Mouse (Mus musculus): ENCODE data around the gene Cd68.
A peak's percentile ranks its signal among the peaks of the same experiment; 100 is the strongest.
"Not testable (repeated sequence)": the region's sequence is repeated elsewhere in the genome, so short reads cannot be mapped to it uniquely, and the experiment has no call there.

The Cd68 gene

DNA sequence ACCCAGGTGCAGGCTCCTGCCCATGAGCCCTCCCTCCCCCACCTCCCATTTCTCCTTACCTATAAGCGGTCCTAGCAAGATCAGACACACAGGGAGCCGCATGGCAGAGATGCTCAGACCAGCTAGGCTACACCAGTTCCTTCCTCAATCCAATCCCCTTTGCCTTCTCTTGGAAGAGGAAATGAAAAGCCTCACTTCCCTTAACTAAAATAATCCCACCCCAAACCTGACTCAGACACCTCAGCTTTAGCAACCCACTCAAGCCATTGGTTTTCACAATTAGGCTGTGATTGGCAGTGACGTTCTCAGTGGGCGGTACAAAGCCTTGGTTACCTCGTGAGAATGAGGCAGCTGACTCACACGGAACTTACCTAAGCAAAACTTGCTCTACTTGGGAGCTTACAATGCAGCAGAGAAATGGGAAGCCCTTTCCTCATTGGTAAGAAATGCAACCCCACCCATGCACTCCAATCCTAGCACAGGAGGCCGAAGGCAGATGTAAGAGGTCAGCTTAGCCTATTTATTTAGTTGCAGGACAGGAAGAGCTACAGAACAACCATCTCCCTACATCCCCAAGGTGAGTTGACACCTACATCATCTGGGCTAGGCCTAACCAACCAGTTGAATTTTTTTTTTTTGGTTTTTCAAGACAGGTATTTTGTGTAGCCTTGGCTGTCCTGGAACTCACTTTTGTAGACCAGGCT, at the start of gene Cd68:
Gene Cd68, minus strand, starts transcription at position 193 of the 704 bp plus-strand sequence.
- DNase-seq (ENCODE audit: low spot score in 2 of 2) = peak; percentile 67 to 74

DNA sequence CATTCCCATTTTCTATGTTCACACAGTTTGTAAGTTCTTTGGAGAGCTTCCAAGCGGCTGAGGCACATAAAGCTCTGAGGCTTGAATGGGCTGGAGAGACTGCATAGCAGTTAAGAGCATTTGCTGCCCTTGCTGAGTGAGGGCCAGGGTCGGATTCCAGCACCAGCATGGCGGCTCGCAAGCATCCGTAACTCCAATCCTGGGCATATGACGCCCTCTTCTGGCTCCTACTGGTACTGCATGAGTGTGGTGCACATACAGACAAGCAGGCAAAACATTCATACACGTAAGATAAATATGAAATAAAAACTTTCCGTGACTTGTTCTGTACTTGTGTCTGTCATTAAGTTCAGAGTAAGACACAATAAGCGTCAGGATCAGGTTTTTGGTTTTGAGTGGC, 49.5 kb upstream of the Cd68 start:
- peak in 1 of 2 experiments; percentile 38 for DNase-seq (ENCODE audit: low spot score in 2 of 2)

DNA sequence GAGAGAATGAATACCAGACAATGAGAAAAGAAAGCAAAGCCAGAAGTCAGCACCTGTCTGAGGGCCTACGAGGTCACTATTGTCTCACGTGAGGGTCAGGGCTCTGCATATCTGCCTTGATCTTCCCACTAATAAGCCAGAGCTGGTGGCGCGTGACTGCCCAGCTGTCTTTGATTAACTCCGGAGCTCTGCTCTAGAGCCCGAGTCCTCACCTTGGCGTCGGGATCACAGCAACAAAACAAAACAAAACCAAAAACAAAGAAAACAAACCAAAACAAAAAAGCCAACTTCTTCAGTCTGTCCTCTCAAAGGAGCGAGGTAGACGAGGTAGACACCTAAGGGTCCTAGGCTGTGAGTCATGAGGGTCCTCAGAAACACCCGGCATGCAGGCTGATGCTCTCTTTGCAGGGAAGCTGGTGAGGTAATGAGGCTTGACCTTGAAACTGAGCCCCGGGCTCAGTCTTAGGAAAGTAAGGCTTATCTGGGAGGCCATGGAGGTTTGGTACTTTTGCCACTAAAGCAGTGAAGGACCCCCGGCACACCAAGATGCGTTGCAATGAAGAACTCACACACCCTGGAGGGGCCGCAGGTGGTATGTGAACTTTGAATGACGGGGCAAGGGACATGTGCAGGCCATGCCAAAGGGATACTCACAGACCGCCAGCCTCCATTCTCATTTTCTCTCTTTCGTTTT, 48.8 kb upstream of the Cd68 start:
- no peak for DNase-seq (ENCODE audit: low spot score in 2 of 2)

DNA sequence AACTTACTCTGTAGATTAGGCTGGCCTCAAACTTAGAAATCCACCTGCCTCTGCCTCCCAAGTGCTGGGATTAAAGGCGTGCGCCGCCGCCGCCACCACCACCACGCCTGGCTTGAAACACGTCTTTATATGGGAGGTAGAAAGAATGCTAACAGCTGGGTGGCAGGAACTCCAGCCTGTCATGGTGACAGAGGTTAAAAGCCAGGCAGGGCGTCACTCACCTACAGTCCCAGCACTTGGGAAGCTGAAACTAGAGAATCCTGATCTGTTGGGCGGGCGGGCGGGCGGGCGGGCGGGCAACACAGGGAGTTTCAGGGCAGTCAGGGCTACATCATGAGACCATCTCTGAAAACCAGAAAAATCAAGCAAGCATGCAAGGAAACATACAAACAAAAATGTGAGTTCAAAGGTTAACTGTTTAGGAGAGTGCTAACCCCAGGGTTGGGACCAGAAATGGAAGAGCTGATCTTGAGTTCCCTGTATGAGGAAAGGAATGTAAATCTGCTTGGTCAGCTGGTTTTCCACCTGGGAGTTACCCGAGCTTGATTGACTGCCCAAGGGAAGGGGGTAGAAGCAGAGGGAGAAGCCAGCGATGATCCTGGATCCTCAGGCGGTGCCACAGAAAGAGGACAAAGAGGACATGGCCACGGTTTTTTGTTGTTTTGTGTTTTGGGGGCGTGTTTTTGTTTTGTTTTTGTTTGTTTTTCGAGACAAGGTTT, 47.2 kb upstream of the Cd68 start:
- DNase-seq (ENCODE audit: low spot score in 2 of 2) = no peak

DNA sequence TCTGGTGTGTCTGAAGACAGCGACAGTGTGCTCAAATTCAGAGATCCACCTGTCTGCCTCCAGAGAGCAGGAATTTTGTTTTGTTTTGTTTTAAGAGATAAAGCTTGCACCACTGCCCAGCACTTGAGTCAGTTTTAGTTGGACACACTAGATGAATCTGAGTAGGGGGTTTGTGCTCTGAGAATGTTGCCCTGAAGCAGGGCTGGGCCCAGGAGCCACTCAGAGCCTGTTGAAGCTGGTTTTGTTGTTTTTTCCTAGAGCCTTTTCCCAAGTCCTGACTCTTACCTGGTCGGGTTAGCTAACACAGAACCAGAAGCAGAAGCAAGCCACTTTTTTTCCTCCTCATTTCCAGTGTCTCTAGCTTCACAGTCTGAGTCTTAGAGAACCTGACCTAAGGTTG, 45.1 kb upstream of the Cd68 start:
- no peak for DNase-seq (ENCODE audit: low spot score in 2 of 2)

DNA sequence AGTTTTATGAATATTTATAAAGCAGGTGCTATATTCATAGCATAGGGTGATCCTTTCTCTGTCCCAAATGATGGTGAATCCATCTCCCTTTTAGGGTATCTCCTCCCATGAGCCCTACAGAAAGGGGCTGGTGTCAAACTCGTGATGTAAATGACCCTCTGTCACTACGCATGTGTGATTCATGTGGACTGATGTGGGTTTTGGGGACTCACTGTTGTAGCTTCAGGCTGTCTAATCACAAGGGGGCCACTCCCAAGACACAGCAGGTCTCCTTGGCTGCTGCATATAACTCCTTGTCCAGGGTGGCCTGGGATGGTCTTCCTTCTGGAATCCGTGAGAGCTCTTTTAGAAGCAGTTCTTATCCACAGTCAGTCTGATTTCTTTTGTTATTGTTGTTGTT, 44.5 kb upstream of the Cd68 start:
- DNase-seq (ENCODE audit: low spot score in 2 of 2) = no peak

DNA sequence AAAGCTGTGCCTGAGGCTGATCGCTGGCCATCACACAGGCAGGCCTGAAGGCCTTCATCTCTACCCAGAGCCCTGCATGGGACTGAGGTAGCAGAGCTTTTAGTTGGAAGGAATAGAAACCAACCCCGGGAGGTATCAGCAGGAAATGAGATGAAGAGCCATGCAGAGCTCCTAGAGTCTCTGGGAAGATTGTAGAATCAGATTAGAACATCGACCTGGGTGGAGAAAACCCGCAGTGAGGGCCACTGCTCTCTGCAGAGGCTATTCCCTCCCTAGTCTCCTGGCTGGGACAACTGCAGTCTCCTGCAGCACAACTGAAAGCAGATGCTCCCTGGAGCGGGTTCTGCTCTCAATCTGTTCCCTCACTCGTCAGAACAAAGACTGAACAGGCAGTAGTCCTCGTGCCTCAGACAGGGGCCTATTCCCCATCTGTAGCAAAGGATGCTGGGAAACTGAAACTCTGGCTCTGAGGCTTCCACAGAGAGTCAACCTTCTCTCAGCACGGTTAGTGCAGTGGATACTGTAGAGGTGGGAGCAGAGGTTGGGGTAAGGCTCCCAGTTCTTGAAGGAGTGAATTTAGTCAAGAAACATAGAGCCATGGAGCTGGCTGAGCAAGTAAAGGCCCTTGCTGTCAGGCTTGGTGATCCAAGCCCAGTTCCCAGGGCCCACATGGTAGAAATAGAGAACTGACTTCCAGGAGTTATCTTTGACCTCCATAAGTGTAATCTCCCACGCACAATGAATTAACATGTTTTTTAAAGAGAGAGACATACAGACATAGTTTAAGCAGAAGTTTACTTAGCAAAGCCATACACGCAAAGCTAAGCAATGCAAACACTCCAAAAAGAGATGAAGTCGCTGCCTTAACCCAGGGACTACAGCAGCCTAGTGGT, 43.8 kb upstream of the Cd68 start:
- no peak for DNase-seq (ENCODE audit: low spot score in 2 of 2)

DNA sequence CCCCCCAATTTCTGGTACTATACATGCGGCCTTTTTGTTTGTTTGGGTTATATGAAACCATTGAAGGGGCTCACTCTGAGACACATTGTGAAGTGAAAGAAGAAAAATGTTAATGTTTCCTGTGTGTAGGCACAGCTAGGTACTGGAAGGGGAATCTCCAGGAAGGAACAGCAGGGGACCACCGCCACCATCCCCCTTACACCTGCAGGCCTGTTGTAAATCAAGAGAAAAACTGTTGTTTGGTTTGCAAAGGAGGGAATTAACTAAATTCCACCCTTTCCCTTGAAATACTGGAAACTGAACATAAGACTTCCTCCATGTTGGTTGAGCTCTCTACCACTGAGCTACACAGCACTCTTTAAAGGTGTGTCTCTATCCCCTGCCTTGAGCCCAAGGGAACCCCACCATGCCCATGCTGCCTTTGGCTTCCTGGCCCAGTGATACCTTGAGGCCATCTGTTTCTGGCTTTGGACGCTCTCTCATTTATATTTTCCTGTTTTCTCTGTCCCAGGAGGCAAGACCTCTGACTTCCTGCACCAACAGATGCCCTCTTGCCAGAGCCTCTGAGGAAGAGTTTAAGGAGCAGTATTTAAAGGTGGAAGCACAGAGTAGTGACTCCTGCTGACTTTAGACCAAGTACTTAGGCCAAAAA, 42.8 kb upstream of the Cd68 start:
- DNase-seq (ENCODE audit: low spot score in 2 of 2) = no peak

DNA sequence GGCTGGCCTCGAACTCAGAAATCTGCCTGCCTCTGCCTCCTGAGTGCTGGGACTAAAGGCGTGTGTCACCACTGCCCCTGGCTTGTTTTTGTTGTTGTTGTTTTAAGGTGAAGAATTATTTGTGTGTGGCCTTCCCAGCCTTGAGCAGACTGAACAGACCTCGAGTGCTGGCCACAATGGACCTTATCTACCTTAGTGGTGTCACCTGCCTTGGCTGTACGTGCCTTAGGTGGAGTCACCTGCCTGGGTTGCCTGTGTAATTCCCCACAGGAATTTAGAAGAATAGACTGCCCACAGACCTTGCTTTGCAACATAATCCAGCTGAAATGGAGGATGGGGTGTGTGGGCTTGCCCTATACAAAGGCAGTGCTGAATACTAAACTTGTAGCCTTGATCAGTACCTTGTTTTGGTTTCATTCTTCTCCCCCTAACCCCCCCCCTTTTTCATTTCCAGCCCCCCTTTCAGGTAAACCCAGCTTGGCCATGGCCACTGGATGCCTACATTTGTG, 42.0 kb upstream of the Cd68 start:
- DNase-seq (ENCODE audit: low spot score in 2 of 2) = no peak

DNA sequence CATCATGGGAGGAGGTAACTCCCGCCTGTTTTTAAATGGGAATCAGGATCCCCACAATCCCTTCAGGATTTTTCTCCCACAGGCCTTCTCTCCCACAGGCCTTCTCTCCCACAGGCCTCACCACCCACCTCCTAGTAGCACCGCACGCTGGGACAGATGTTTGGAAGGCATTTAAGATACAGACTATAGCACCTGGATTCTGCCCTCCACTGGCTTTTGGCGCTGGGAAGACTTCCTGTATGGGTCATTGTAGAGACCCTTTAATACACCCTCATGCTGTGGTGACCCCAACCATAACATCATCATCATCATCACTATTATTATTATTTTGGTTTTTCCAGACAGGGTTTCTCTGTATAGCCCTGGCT, 41.5 kb upstream of the Cd68 start:
- no peak for DNase-seq (ENCODE audit: low spot score in 2 of 2)

DNA sequence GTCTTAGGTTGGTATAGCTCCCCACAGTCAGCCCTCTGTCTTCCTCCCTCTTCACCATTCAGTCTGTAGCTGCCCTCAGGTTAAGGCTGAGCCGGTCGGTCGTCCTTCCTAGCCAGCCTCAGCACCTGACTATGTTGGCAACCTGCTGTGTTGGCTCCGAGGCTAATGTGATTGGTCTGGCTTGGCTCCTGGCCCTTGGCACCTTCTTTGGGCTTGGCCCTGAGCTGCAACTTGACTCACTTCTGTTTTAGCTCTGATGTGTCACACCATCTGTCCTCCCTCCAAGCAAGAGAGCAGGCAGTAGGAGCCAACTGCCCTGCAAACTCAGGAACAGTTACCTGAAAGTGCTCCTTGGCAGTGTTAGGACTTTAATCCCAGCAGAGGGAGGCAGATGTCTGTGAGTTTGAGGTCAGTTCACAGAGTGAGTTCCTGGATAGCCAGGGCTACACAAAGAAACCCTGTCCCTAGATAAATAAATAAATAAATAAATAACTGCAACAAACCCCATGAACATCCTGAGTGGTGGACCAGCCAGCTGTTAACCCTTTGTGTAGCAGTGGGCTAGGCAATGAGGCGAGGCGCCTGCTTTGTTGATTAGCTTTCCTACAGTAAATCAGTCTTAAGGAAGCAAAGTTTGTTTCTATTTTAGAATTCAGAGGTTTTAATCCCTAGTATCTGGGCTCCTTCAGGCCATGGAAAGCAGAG, 41.0 kb upstream of the Cd68 start:
- no peak for DNase-seq (ENCODE audit: low spot score in 2 of 2)

DNA sequence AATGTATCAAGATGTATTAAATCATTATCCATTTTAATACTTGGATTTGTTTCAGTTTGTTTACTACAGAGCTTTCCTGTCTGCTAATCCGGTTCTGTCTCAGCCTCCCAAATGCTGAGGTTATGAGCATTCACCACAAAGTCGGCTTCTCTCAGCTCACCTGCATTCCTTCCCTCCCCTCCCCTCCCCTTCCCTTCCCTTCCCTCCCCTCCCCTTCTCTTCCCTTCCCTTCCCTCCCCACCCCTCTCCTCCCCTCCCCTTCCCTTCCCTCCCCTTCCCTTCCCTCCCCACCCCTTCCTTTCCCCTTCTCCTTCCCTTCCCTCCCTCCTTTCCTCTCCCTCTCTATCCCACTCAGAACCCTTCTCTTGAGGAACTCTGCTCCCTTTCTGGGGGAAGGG, 38.7 kb upstream of the Cd68 start:
- DNase-seq (ENCODE audit: low spot score in 2 of 2) = no peak

DNA sequence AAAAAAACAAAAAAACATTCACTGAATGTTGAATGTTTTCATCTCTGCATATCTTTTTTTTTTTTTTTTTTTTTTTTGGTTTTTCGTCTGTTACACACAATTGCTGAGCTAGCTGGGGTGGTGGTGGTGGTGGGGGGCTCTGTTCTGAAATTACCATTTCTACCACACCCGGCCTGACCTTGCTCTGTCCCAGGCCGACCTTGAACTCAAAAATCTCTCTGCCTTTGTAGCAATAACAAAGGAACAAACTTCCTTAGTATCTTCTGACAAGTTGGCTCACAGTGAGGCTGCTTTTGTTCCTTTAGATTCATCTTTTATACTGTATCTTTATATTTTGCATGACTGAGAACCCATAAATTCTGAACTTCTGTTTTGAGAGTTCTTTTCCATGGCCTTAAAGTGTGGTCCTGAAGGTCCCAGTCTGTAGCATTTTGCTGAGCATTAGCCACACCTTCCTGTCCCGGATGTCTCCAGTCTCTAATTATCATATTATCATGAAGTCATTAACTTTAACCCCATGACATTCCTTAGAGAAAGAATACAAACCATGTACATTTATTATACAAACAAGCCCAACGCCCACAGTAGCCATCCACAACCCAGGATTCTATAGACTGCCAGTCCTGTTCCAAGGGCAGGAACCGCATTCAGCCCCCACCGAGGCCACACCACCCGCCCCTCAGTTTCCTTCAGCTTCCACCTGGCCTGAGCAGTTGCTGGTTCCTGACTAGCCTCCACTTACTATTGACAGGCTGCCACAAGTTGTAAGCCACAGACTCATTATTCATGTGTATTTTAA, 38.1 kb upstream of the Cd68 start:
- DNase-seq (ENCODE audit: low spot score in 2 of 2) = no peak

DNA sequence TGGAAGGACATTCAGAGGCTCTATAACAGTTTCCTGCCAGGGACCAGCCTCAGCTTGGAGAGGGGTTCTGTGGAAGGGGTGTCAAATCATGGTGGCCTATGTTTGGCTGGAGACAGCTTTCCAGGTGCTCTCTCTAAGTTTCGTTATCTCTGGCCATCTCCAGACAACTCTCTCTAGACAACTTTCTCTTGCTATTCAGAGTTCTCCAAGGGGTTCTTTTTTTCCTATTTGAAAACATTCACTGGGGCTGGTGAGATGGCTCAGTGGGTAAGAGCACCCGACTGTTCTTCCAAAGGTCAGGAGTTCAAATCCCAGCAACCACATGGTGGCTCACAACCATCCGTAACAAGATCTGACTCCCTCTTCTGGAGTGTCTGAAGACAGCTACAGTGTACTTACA, 37.4 kb upstream of the Cd68 start:
- not testable (repeated sequence) for DNase-seq (ENCODE audit: low spot score in 2 of 2)

DNA sequence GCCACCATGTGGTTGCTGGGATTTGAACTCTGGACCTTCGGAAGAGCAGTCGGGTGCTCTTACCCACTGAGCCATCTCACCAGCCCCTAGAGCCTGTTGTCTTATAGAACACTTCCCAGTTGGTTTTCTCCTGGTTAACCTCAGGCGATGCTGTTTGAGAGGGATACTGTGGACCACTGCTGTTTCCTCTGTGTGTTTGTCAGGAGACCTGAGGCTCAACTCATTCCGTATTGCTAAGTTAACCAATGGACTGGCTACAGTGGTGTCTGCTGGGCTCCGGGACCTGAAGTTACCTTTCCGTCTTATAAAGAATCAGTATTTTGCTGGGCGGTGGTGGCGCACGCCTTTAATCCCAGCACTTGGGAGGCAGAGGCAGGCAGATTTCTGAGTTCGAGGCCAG, 36.9 kb upstream of the Cd68 start:
- DNase-seq (ENCODE audit: low spot score in 2 of 2) = not testable (repeated sequence)

DNA sequence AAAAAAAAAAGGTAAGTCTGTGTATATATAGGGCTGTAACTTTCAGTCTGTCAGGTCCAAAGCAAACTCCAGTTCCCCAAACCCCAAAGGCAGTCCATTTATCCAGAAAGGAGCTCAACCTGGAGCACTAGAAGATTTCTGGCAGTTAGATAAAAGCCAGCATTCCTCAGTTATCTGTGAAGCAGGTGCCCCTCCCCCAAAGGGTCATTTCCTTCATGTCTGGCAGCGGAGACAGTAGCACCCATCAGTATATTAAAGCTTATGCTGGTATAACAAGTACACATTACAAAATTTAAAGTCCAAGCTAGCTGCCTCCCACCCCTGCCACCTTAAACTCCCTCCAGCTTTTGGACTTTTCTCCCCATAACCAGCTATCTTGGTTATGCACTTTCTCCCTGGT, 33.6 kb upstream of the Cd68 start:
- no peak for DNase-seq (ENCODE audit: low spot score in 2 of 2)

DNA sequence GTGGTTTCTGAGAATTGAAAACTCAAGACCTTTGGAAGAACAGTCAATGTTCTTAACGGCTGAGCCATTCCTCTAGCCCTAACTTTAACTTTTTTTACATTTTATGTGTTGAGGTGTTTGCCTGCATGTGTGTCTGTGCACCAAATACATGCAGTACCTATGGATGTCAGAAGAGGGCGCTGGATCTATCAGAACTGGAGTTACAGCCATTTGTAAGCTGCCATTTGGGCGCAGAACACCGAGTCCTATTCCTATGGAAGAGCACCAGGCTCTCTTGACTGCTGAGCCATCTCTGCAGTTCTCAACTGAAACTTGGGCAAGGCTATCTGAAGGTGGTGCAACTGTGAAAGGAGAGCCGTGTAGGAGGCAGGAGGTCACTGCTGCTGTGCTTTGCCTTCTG, 32.6 kb upstream of the Cd68 start:
- no peak for DNase-seq (ENCODE audit: low spot score in 2 of 2)

DNA sequence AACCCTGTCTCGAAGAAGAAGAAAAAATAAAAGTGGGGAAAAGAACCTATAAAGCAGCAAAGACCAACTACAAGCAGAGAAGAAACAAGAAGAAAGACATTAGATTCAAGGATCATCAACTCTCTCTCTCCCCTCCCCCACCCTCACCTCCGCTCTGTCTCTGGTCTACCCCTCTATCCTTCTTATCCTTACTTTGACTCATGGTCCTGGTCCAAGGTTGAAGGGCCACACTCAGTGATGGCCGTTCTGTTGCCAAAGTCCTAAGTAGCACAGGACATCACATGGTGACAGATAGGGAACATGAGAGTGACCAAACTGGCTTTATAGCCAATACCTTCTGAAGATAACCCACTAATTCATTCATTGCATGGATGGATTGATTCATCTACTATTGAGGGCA, 31.4 kb upstream of the Cd68 start:
- DNase-seq (ENCODE audit: low spot score in 2 of 2) = no peak

DNA sequence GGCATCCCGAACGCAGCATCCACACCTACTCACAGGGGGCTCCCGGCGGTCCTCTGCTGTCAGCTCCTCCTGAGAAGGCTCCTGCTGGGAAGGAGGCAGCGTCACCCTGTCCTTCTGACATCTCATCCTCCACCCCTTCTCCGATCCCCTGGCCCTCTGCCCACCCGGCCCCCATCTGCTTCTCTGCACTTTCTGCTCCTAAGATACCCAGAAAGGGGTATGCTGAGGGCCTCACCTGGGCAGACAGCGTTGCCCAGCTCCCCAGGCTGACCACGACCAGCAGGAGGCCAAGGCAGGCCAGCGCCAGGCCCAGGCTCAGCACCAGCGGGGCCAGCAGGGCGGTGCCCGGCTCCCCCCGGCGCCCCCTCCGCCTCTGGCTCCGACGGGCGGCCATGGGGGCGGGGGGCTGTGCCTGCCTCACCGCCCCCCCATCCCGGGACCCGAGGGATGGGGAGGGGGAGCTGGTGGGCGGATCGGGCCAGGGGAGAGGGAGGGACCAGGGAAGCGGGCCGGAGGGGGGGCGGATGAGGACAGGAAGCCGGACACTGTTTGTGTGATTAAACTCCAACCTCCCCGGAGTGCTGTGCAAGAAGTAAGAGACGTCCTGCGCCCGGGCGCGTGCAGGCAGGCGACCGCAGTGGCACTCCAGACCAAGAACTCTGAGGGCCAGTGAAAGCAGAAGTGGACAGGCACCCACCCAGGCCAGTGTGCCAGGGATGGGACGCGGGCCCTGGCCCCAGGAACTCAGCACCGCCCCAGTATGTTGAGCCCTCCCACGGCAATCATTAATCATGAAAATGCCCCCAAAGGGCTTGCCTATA, 29.6 kb upstream of the Cd68 start, which contains the start of the genes Tnfsf12 and Tnfsfm13:
Gene Tnfsf12, minus strand, starts transcription at position 489 of the 821 bp plus-strand sequence.
Gene Tnfsfm13, minus strand, starts transcription at position 738 of the 821 bp plus-strand sequence.
- peak in 1 of 2 experiments; percentile 33 for DNase-seq (ENCODE audit: low spot score in 2 of 2)
